Mouse (Mus musculus) liver, embryonic 14.5 days (tissue): ENCODE data around the gene C530008M17Rik. TPM values are rescaled to one million over a fixed set of nuclear protein-coding genes. Genes with fewer than 3 reads are reported as not detected.

Source experiments
- ATAC-seq: fragments of 200-750 bp; cut with Nextera tagmentation; 2 replicates; pipeline ENCODE4 v1.8.0; 2017; ENCODE audit warnings: moderate number of reproducible peaks, mild to moderate bottlenecking, moderate library complexity; ENCODE audit not compliant: insufficient read depth
- DNase-seq, 3 experiments: peaks; one replicate each; pipeline ENCODE4 v3.0.0-alpha.2; 2012 to 2013; ENCODE audit warnings: low read depth in 3 of 3, low spot score in 3 of 3
- H3K27ac ChIP-seq: fragments of 300-500 bp; sonication (generic); 2 replicates; pipeline ENCODE4 v1.5.1; 2014; ENCODE audit warnings: moderate library complexity, mild to moderate bottlenecking, control low read depth, inconsistent platforms
- H3K27me3 ChIP-seq: fragments of 300-500 bp; sonication (generic); 2 replicates; pipeline ENCODE4 v1.6.1; 2014; ENCODE audit warnings: mild to moderate bottlenecking, low read length, moderate library complexity; ENCODE audit not compliant: control insufficient read depth, insufficient read depth
- H3K36me3 ChIP-seq: fragments of 300-500 bp; sonication (generic); replicated peaks from 2 replicates; pipeline ENCODE4 v1.6.1; 2014; ENCODE audit warnings: low read depth; ENCODE audit not compliant: control insufficient read depth, insufficient read depth
- H3K4me1 ChIP-seq, 2 experiments: fragments of 200-500 bp in 1 of 2; fragments of 300-500 bp in 1 of 2; sonication (generic) in 1 of 2; replicated peaks; 2 replicates each; pipeline ENCODE4 v1.6.1; 2012 to 2014; ENCODE audit warnings: antibody characterized with exemption in 1 of 2, inconsistent platforms in 1 of 2, low read length in 1 of 2; ENCODE audit not compliant: control insufficient read depth in 2 of 2, insufficient read depth in 2 of 2
- H3K4me2 ChIP-seq: fragments of 300-500 bp; sonication (generic); 2 replicates; pipeline ENCODE4 v1.6.1; 2014; ENCODE audit warnings: low read depth, mild to moderate bottlenecking, control low read depth, moderate library complexity
- H3K4me3 ChIP-seq, 2 experiments: fragments of 200-500 bp in 1 of 2; fragments of 300-500 bp in 1 of 2; sonication (generic) in 1 of 2; 2 replicates each; pipeline ENCODE4 v1.5.1; 2012 to 2014; ENCODE audit warnings: low read depth in 2 of 2, low read length in 2 of 2, mild to moderate bottlenecking in 2 of 2, control low read depth in 1 of 2, inconsistent platforms in 1 of 2, moderate library complexity in 1 of 2; ENCODE audit not compliant: insufficient read depth in 1 of 2
- H3K9ac ChIP-seq: fragments of 300-500 bp; sonication (generic); replicated peaks from 2 replicates; pipeline ENCODE4 v1.6.1; 2014; ENCODE audit warnings: mild to moderate bottlenecking, control low read depth, moderate library complexity
- H3K9me3 ChIP-seq: fragments of 300-500 bp; sonication (generic); 2 replicates; pipeline ENCODE4 v1.6.1; 2016; ENCODE audit warnings: low read length, mixed read lengths; ENCODE audit not compliant: control insufficient read depth
- CTCF ChIP-seq: IDR thresholded peaks from 2 replicates; pipeline ENCODE4 v1.5.1; 2016; ENCODE audit warnings: antibody characterized with exemption, low read depth, control low read depth
- EP300 ChIP-seq: IDR thresholded peaks from 2 replicates; pipeline ENCODE4 v1.6.1; 2016; ENCODE audit warnings: antibody characterized with exemption, low read depth
- WGBS: fragments of 180-500 bp; shearing (Covaris S2); extraction: QIAGEN DNeasy Blood & Tissue Kit; methylation state at CpG from one replicate; pipeline ENCODE4 v1.1.7; 2014; ENCODE audit not compliant: insufficient replicate concordance; 5-methylcytosine and 5-hydroxymethylcytosine counted together
- polyA plus RNA-seq, 2 experiments: library from polyadenylated mRNA; depleted of rRNA in 1 of 2; stranded (reverse) in 1 of 2; unstranded in 1 of 2; fragments of >200 nt; fragmentation: Nextera tagmentation in 1 of 2; extraction: Ambion mirVana in 1 of 2; gene quantifications; 2 replicates each; pipeline versions ENCODE4 v1.2.1 to v1.2.3; 2012 to 2014

C530008M17Rik gene
- polyA plus RNA-seq, 2 experiments, result 4.3 to 7.7 TPM

- H3K9me3 ChIP-seq, result no peaks in the 10 kb centered on the region
- H3K4me3 ChIP-seq, result no peak overlapping the region
- WGBS, result 87% methylated on average over 5 of the region's 5 CpGs
- no peak overlapping the region for H3K4me2 ChIP-seq
- DNase-seq, result no peak
- no peaks in the 10 kb centered on the region for H3K27me3 ChIP-seq
- no peak overlapping the region for H3K9ac ChIP-seq
- TF ChIP-seq CTCF (no peak), EP300 (no peak)
- ATAC-seq, result no peak
- H3K27ac ChIP-seq, result no peak overlapping the region
- H3K36me3 ChIP-seq, result no peaks in the 10 kb centered on the region
- H3K4me1 ChIP-seq, result peaks cover 27% of the 10 kb centered on the region in 2 experiments
Observed at GRCm38 (mm10) chr5:76691251-76691650, 34.9 kb downstream of the C530008M17Rik start.

GRCm38 (mm10) chr5:76691706-76692424 lies 35.6 kb downstream of the C530008M17Rik start:
- H3K4me1 ChIP-seq, result peaks cover 23 to 24% of the 10 kb centered on the region in 2 experiments

GRCm38 (mm10) chr5:76697536-76697935 lies 41.2 kb downstream of the C530008M17Rik start:
- TF ChIP-seq EP300 (no peak), CTCF (no peak)
- H3K4me1 ChIP-seq, result no peaks in the 10 kb centered on the region
- ATAC-seq, result no peak
- no peaks in the 10 kb centered on the region for H3K36me3 ChIP-seq
- whole genome bisulfite sequencing, result 82% methylated on average over 7 of the region's 7 CpGs
- H3K27ac ChIP-seq, result no peak overlapping the region
- H3K4me3 ChIP-seq, result no peak overlapping the region
- H3K27me3 ChIP-seq, result no peaks in the 10 kb centered on the region
- no peaks in the 10 kb centered on the region for H3K9me3 ChIP-seq
- DNase-seq, result no peak
- no peak overlapping the region for H3K4me2 ChIP-seq
- H3K9ac ChIP-seq, result no peak overlapping the region

More at GRCm38 (mm10) chr5:76691706-76692424, 35.6 kb downstream of the C530008M17Rik start:
- ATAC-seq (no peak), DNase-seq (no peak)
- TF ChIP-seq CTCF (no peak), EP300 (no peak)
- Histone ChIP-seq H3K9ac (no peak overlapping the region), H3K36me3 (no peaks in the 10 kb centered on the region), H3K4me3 (no peak overlapping the region), H3K27ac (no peak overlapping the region), H3K9me3 (no peaks in the 10 kb centered on the region), H3K4me2 (no peak overlapping the region), H3K27me3 (no peaks in the 10 kb centered on the region)
- 73% methylated on average over 12 of the region's 12 CpGs for WGBS

- Histone ChIP-seq H3K4me2 (no peak overlapping the region), H3K9me3 (no peaks in the 10 kb centered on the region), H3K4me3 (no peak overlapping the region), H3K27ac (no peak overlapping the region), H3K9ac (no peak overlapping the region), H3K27me3 (no peaks in the 10 kb centered on the region), H3K36me3 (no peaks in the 10 kb centered on the region), H3K4me1 (no peaks in the 10 kb centered on the region)
- no peak for ATAC-seq
- no peak for DNase-seq
- WGBS, result 41% methylated on average over 2 of the region's 2 CpGs
- TF ChIP-seq CTCF (no peak), EP300 (no peak)
Observed at GRCm38 (mm10) chr5:76698187-76698586, 41.9 kb downstream of the C530008M17Rik start.

- H3K9ac ChIP-seq, result no peak overlapping the region
- H3K36me3 ChIP-seq, result no peaks in the 10 kb centered on the region
- H3K4me2 ChIP-seq, result no peak overlapping the region
- H3K27me3 ChIP-seq, result no peaks in the 10 kb centered on the region
- no peak for TF ChIP-seq EP300
- TF ChIP-seq CTCF, result no peak
- no peaks in the 10 kb centered on the region for H3K9me3 ChIP-seq
- no peak overlapping the region for H3K27ac ChIP-seq
- ATAC-seq, result no peak
- no peak overlapping the region for H3K4me3 ChIP-seq
- H3K4me1 ChIP-seq, result peaks cover 4 to 9% of the 10 kb centered on the region in 2 experiments
- WGBS, result 81% methylated on average over 13 of the region's 13 CpGs
- no peak for DNase-seq
Observed at GRCm38 (mm10) chr5:76701127-76701853, 45.0 kb downstream of the C530008M17Rik start.
